Mouse (Mus musculus) cerebellum, adult 8-10 months (tissue): Measurements from ENCODE around the gene Map3k19.

ENCODE experiments used
- DNase-seq: peaks from one replicate; pipeline ENCODE4 v3.0.0; 2022

Map3k19 gene

DNA sequence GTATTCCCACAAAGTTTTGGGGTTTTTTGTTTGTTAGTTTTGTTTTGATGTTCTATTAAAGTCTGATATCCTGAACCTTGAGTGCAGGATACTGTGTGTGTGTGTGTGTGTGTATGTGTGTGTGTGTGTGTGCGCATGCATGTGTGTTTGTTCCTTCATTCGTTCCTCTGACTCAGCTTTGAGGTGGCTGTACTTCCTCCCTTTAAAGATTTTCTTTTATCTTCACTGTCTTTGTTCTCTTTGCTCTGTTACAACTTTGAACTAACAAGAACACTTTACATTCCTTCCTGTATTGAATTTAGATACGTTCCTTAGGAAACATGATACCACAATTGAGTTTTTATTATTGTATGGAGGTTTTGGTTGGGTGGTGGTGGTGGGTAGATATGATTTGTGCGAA is 58.5 kb downstream of the Map3k19 start:
- no peak for DNase-seq

DNA sequence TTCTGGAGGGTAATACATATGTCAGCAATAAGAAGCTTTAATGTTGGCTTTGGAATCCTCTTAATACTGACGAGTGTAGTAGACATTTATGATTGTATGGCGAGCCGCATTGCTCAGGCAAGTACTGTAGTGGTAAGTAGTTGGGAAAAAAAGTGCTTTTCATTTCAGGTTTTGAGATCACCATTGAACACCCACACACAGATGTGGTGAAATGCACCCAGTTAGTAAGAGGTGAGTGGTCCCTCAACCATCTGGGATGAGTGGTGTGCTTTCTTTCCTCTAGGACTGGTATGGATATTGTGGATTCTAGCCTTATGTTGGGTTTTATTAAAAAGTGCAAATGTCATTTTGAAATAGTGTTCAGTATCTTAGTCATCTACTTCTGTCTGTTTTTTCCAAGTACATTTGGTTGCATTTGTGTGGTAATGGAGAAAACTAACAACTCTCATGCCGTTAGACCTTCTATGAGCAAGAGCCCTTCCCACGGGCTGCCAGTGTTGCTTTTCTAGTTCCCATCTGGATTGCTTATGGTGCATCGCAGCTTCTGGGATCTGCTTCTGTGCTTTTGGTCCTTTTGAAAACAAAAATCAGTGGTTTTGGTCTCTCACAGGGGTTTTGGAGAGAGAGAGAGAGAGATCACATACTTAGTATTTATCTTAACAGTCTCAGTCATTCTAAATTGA is 59.6 kb downstream of the Map3k19 start:
- DNase-seq: no peak

DNA sequence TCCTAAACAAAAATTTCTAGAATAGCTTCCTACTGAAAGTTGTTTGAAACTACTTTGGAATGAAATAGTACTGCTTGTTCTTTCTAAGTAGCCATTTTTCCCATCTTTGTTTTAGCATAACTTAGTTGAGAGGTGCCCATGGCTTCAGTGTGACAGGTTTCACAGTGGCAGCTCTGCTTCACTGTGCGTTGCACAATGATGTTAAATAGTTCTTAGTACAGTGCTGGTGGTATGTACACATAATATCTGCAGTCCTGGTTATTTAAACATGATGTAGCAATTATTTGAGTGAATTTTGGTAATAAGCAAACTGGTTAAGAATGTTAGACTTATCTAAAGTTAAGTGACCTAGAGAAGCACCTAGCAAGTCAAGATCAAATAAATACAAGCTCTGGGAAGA is 61.4 kb downstream of the Map3k19 start:
- DNase-seq: no peak

DNA sequence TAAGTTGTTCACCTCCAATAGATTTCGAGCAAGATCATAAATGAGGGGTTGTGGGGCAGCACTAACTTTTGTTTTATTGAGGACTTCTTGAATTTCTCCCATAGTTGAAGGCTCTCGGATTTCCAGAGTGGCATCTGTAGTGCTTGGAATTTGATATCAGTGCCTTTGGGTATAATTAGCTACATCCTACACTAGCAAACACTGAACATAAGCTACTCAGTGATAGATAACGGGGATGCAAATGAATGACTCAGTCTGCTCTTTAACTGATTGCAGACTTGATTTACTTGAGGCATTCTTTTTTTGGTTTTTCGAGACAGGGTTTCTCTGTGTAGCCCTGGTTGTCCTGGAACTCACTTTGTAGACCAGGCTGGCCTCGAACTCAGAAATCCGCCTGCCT is 65.9 kb downstream of the Map3k19 start:
- no peak for DNase-seq

DNA sequence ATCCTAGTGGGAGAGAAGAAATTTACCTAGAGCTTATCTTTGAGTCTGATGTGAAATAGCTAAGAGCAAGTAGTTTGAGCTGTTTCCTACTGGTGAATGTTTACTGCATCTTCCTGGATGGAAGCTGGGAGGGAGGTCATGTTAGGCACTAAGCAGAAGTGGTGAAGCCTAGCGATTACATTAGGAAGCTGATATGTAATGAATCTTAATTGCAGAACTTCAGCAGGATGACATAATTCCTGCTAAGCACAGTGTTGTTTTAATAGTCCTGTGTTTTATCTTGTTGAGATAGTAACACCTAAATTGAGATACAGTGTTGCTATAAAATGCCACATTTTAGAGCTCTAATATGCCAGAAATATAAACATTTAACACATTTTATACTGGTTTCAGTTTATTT is 68.9 kb downstream of the Map3k19 start:
- no peak for DNase-seq

DNA sequence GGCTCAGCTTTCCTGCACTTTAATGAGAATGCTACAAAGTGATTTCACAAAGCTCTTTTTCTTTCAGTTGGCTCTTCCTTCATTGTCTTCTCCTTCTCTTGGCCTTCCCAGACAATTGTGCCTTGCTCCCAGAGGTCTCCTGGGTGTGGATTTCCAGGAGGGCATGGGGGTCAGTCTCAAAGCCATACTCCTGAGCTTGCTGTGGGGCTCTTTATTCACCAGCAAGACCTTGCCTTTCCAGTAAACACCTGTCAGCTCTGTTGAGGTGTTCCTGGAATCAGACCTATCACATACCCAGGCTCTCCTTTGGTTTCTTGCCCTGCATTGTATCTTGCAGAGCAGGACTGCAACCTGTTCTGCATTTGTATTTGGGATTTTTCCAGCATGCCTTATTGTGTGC is 71.0 kb downstream of the Map3k19 start:
- no peak for DNase-seq

DNA sequence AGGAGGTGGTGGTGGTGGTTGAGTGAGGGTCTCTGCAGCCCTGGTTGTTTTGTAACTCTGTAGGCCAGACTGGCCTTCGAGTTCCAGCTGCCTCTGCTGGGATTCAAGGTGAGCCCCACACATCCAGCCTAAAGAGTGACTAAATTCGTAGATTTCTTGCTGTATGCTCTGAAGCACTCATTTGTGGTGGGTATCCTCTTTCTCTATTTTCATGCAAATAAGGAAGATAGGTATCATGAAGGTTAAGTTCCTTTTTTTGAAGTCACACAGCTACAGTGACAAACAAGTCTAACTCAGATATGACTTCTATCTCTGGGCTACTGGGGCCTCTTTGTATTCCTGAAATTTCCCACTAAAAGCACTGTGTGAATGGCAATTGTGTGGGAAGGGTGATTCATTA is 74.0 kb downstream of the Map3k19 start:
- DNase-seq: no peak

DNA sequence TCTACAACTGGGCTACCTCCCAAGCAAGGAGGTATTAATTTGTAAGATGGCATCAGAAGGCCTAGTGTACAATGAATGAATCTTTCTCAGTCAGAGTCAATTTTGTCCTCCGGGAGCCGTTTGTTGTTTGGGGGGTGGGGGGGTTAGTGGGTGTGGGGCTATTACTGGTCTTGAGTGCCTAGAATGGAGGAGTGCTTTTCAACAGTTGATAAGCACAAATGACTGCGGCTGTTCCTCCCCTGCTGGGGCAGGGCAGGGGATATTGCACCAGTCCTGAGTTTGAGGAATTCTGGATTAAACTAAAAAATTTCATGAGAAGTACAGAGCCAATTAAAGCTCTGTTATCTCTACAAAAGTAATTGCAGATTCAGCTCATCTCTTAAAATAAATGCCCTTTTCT is 74.7 kb downstream of the Map3k19 start:
- no peak for DNase-seq

DNA sequence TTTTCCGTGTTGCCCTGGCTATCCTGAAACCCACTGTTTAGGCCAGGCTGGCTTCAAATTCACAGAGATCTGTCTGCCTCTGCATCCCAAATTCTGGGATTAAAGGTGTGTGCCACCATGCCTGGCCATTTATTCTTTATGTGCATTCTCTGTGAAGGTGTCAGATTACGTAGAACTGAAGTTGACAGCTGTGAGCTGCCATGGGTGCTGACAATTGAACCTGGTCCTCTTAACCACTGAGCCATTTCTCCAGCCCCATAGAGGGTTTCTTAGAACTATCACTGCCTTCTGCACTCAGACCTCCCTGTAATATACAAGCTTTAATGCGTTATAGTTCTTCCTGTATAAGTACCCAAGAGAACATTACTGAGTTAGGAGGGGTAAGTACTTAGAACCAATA is 76.2 kb downstream of the Map3k19 start:
- DNase-seq: no peak

DNA sequence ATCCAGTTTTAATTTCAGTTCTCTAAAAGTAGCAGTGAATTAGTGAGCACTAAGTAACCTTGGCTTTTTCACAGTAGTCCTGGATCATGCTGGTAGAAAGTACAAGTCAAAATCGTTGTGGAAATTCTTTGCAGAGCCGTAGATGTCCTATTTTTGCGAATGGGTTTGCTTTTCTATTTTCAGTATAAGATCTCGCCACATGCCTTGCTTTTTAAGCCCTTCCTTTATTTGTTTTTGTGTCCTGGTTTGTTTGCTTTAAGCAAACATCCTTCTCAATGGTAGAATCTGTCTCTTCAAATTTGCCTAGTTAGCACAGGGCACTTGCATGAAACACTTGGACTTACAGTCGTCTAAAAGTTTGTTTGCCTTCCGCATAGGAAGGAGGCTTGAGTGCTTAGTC is 78.6 kb downstream of the Map3k19 start:
- DNase-seq: no peak

DNA sequence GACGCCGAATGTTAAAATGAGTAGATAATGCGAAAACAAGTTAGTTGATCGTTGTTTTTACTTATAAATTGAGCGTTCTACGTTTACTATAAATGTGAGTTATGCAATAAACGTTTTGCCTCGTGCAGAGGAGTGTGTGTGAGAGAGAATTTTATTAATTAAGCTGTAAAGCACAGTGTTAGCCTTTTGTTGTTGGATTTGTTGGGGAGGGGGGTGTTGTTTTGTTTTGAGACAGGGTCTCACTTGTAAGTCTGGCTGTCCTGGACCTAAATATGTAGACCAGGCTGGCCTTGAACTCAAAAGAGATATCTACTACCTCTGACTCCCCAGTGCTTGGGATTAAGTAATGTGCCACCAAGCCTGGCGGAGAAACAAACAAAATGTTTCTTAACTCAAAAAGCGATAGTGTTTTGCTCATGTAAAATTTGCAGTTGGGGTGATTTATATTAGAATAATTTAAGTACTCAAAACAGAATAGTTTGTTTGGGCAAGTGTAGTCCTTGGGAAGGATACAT is 79.6 kb downstream of the Map3k19 start:
- no peak for DNase-seq

DNA sequence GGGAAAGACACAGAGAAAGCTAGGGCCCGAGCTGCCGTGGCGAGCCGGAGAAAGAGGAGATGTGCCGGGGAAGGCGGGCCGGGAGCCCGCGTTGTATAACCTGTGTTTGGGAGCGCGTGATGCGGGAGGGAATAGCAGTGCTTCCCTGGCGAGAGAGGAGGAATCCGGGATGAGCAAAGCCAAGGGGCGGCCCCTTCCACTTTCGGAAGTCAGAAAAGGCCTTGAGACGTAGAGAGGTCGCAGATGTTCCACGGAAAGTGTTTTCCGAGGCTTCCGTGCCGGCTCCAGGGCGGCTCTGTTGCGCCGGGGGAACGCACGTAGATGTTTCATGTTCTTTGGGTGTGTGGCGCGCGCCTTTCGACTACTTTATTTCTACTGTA is 80.3 kb downstream of the Map3k19 start:
- DNase-seq: no peak

DNA sequence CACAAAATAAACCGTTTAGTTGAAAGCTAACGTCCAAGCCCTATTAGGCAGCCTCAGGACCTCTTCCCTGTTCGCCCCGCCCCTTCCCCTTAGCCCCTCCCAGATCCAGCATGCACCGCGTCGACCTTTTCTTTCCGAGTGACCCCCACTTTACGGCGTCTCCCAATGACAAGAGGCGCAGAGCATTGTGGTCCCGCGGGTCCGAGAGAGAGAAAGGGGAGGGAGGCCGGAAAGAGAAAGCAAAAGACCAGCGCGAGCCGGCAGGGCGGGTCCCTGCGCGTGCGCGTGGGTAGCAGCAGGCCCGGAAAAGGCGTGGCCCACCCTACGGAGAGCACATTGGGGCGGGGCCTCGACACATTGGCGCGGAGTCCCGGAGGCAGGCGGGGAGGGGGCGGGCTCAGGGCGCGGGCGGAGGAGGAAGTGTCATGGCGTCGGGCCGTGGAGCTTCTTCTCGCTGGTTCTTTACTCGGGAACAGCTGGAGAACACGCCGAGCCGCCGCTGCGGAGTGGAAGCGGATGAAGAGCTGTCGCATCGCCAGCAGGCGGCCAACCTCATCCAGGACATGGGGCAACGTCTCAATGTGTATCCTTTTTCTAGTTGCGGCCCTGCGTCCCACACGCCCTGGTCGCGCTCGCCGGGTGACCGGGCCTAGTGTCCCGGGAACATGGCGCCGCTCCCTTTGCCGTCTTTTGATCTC is 80.9 kb downstream of the Map3k19 start, which contains the start of gene Ccnt2:
TSS of gene Ccnt2 (plus strand) at position 362 of the 698 bp plus-strand sequence.
- DNase-seq: peak; percentile 98

DNA sequence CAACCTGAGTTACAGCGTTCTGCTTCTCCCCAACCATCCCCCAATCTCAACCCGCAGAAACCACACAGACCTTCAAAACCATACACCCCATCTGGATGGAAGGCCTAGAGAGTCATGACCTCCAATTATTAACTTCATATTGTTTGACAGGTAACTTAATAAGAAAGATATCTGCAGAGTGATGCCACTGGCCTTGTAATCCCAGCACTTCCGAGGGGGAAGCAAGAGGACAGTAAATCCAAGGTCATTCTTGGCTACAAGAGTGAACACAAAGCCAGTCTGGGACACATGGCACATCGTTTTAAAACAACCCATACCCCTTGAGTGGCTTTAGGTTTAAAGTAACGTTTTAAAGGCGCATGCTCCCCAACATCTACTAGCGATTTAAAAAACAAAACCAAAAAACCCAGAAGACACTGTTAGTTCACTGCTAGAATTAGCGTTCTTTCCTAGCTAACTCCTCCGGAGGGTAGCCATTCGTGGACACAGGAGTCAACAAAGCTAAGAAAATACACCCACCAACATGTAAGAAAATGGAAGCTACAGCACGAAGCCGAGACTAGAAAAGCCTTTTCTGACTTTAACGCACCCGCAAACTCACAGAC is 81.5 kb downstream of the Map3k19 start:
- DNase-seq: no peak

DNA sequence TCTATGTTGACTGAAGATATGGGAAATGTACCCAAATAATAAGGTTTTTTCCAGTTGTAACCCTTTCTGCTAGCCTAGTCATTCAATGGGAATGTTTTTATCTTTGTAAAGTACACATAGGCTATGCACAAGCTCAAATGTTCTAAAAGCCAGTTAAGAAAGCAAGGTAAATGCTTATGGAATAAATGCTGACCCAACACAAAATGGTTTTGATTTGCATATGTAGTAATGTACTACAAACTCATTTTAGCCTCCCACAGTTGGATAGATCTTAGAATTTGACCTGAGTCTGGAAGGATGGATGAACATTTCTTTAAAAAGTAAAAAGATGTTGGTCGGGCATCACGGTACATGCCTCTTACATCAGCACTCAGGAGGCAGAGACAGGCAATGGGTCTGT is 88.1 kb downstream of the Map3k19 start:
- DNase-seq: no peak

DNA sequence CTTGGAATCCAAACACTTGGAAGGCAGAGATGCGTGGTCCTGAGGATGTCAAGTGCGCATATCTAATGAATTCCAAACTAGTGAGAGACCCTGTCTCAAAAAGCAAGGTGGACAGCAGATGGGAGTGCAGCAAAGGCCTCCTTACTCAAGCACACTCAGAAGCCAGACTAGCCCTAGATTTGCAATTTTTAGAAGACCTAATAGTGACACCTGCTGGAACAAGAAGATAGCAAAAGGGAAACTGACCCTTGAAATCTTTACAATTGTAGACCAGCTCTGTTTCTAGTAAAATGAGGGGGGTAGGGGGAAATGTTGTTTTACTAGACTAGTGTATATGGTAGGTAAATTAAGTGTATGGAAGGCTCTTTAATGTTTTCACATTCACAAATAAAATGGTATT is 89.4 kb downstream of the Map3k19 start:
- no peak for DNase-seq
